Mouse (Mus musculus) midbrain, embryonic 14.5 days (tissue): Measurements from ENCODE around the gene Plcb2. TPM values are rescaled to one million over a fixed set of nuclear protein-coding genes. Genes with fewer than 3 reads are reported as not detected.

Experiments used
- ATAC-seq: fragments of 200-750 bp; cut with Nextera tagmentation; 2 replicates; pipeline ENCODE4 v1.8.0; 2017; ENCODE audit warnings: moderate number of reproducible peaks, moderate library complexity; ENCODE audit not compliant: low FRiP score, low TSS enrichment
- DNase-seq: peaks from one replicate; pipeline ENCODE4 v3.0.0-alpha.2; 2015
- H3K27ac ChIP-seq: fragments of 300-500 bp; sonication (generic); replicated peaks from 2 replicates; pipeline ENCODE4 v1.5.1; 2014; ENCODE audit warnings: mild to moderate bottlenecking, low read depth, low read length, moderate library complexity
- H3K27me3 ChIP-seq: fragments of 300-500 bp; sonication (generic); 2 replicates; pipeline ENCODE4 v1.6.1; 2014; ENCODE audit warnings: low read length, control low read depth, mixed read lengths; ENCODE audit not compliant: control insufficient read depth, insufficient read depth
- H3K36me3 ChIP-seq: fragments of 300-500 bp; sonication (generic); 2 replicates; pipeline ENCODE4 v1.6.1; 2014; ENCODE audit warnings: low read length, control low read depth; ENCODE audit not compliant: control insufficient read depth, insufficient read depth
- H3K4me1 ChIP-seq: fragments of 300-500 bp; sonication (generic); 2 replicates; pipeline ENCODE4 v1.6.1; 2014; ENCODE audit warnings: mild to moderate bottlenecking, antibody characterized with exemption, low read length, control low read depth; ENCODE audit not compliant: control insufficient read depth, insufficient read depth
- H3K4me2 ChIP-seq: fragments of 300-500 bp; sonication (generic); 2 replicates; pipeline ENCODE4 v1.6.1; 2014; ENCODE audit warnings: mild to moderate bottlenecking, low read length, moderate library complexity
- H3K4me3 ChIP-seq: fragments of 300-500 bp; sonication (generic); replicated peaks from 2 replicates; pipeline ENCODE4 v1.5.1; 2014; ENCODE audit warnings: low read depth, low read length
- H3K9ac ChIP-seq: fragments of 300-500 bp; sonication (generic); replicated peaks from 2 replicates; pipeline ENCODE4 v1.6.1; 2014; ENCODE audit warnings: mild to moderate bottlenecking, low read length, moderate library complexity
- H3K9me3 ChIP-seq: fragments of 300-500 bp; sonication (generic); 2 replicates; pipeline ENCODE4 v1.6.1; 2016; ENCODE audit warnings: low read length, control low read depth, mixed read lengths; ENCODE audit not compliant: control insufficient read depth
- WGBS: fragments of 180-500 bp; shearing (Covaris S2); extraction: QIAGEN DNeasy Blood & Tissue Kit; methylation state at CpG from one replicate; pipeline ENCODE4 v1.1.7; 2014; 5-methylcytosine and 5-hydroxymethylcytosine counted together
- polyA plus RNA-seq: library from polyadenylated mRNA; unstranded; fragments of >200 nt; fragmentation: Nextera tagmentation; extraction: Ambion mirVana; gene quantifications from 2 replicates; pipeline ENCODE4 v1.2.1, GENCODE M21; 2014

Gene Plcb2
- polyA plus RNA-seq, 1 experiment from 2014 or later: 0.74 TPM

DNA sequence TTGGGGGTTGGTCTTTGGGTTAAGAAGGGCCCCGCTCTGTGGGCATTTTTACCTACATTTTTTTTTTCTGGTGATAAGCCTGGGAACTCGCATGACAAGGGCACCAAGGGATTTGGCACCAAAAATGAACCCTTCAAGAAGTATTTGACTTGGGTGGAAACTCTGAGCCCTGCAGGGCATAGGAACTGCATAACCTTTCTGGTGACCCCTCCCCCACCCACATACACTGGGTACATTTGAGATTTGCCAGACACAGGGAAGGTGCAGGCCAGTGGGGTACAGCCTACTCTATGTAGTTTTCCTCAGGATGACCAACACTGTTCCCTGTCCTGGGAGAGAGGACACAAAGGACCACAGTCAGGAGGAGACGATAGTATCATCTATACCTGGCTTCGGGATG lies 62.6 kb downstream of the Plcb2 start:
- no peak overlapping the region for H3K4me3 ChIP-seq
- no peak overlapping the region; the same call in 1 of the 2 replicates for H3K9ac ChIP-seq
- 88% methylated on average over 4 of the region's 4 CpGs for WGBS
- no peak for DNase-seq
- H3K9me3 ChIP-seq: no peaks in the 10 kb centered on the region
- peaks cover 27% of the 10 kb centered on the region for H3K4me1 ChIP-seq
- no peak overlapping the region for H3K27ac ChIP-seq
- H3K36me3 ChIP-seq: no peaks in the 10 kb centered on the region
- peak overlapping the region; percentile 88 for H3K4me2 ChIP-seq
- no peaks in the 10 kb centered on the region for H3K27me3 ChIP-seq
- no peak for ATAC-seq

DNA sequence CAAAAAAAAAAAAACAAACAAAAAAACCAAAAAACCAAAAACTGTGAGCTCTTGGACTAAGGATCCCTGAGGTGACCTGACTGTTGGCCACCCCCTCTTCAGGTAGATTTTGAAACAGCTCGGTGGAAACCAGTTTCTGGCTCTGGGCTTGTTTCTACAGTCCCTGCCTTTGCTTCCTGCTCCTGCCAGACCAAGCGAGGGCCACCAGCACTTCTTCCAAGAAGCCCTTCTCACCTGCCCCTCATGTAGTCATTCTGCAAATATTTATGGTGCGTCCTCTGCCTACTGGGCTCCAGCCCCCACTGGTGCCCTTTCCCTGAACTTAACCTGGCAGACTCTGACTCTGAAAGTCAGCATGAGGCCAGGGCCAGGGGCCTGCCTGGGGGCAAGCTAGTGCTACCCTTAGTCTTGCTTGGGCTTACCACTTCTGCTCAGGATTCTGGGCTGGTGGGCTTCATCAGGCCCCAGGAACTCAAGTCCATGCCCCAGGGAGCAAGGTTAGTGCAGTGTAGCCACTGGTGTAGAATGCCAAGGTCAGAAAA lies 63.2 kb downstream of the Plcb2 start:
- 90% methylated on average over 3 of the region's 3 CpGs for WGBS
- peak overlapping the region; percentile 88 for H3K4me2 ChIP-seq
- no peak overlapping the region for H3K9ac ChIP-seq
- no peaks in the 10 kb centered on the region for H3K27me3 ChIP-seq
- H3K4me1 ChIP-seq: peaks cover 27% of the 10 kb centered on the region
- H3K4me3 ChIP-seq: no peak overlapping the region
- no peaks in the 10 kb centered on the region for H3K36me3 ChIP-seq
- no peak for ATAC-seq
- H3K27ac ChIP-seq: no peak overlapping the region
- no peak for DNase-seq
- no peaks in the 10 kb centered on the region for H3K9me3 ChIP-seq

DNA sequence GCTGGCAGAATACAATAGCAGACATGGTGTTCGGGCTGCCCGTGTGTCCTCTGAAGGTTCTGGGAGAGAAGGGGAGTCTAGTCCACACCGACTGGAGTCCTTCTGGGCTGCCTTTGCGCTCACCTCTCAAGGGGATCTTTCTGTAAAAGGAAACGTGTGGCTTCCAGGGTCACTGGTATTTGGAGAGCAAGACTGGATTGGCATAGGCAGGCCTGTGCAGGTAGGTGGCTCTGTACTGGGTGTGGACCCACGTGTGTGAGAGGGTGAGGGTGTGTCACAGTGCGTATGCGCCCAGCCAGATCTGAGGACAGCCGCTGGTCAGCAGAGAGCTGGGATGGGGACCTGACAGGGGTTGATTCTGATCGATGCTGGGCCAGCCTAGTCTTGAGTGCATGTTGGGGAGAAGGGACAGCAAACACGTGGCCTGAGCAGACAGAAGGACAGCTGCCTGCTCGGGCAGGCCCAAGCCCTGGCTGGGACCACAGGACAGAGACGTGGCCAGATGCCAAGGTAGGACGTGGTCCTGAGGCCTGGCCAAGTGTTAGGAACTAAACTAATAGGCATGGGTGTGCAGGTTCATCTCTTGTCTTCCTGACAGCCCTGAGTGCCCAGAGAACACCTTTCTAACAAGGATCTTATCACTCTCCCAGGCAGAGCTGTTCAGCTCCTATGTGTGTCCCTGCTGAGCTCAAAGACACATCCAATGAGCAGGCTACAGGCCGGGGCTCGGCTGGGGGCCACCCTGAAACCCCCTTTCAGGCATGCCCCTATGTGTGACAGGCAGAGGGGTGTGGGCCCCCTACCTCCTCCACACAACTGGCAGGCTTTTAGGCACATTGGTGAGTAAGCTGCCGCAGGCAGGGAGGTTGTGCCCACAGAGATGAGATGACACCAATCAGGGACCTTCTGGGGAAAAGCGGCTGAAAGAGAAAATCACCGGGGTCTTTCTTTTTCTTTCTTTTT lies 64.2 kb downstream of the Plcb2 start:
- Histone ChIP-seq H3K4me2 (peak overlapping the region; percentile 88), H3K4me1 (peaks cover 31% of the 10 kb centered on the region), H3K9ac (peak overlapping the region; percentile 74), H3K4me3 (peak overlapping the region; percentile 53), H3K27ac (peak overlapping the region; percentile 82), H3K36me3 (no peaks in the 10 kb centered on the region), H3K27me3 (no peaks in the 10 kb centered on the region), H3K9me3 (no peaks in the 10 kb centered on the region)
- ATAC-seq: peak; percentile 49; the same call in 1 of the 2 replicates
- 46% methylated on average over 19 of the region's 19 CpGs for WGBS
- DNase-seq: peak; percentile 41

DNA sequence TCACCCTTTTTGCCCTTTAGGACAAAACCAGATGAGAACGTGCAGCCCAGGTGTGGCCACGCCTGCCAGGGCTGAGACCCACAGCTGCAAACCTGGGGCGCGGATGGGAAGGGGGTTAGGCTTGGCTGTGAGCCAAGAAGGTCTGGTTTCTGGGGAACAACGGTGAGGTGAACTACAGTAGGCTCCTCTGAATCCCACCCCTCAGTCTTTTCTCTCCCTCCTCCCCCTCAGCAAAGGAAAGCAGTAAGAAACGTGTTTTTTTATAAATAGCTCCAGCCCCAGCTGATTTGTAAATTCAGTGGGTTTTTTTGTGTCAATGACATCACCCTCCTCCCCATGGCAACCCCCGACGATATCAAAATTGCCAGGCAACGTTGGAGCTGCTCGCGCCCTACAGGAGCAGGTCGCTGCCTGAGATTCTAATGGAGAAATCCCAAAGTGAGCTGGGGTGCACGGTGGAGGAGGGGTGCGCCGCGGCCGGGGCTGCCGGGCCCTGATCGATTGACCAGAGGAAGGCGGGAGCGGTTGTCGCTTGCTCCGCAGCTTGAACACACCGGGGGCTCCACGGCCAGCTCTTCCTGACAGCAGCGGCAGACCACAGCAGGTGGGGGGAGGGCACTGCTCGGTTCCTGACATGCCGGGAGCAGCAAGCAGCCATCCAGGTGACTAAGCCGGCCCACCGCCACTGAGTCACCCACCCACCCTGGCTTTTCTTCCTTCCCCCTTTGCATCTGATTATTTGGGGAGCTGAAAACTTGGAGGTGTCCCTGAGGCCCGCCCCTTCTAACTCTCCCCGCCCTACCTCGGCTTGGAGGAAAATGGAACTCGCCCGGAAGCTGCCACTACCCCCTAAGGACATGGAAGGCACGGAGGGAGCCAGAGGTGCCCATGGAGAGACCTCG lies 65.1 kb downstream of the Plcb2 start, which contains the start of gene Pak6:
Pak6 (plus strand) TSS at position 402 of the 902 bp plus-strand sequence.
- no peaks in the 10 kb centered on the region for H3K36me3 ChIP-seq
- no peaks in the 10 kb centered on the region for H3K9me3 ChIP-seq
- peaks cover 31% of the 10 kb centered on the region for H3K4me1 ChIP-seq
- ATAC-seq: peak; percentile 49
- DNase-seq: peak; percentile 77
- peak within 1 kb of the TSS; percentile 53 for H3K4me3 ChIP-seq
- 2% methylated on average over 37 of the region's 37 CpGs for WGBS
- H3K27me3 ChIP-seq: no peaks in the 10 kb centered on the region
- H3K9ac ChIP-seq: peak within 1 kb of the TSS; percentile 74
- H3K4me2 ChIP-seq: peak within 1 kb of the TSS; percentile 88
- peak within 1 kb of the TSS; percentile 82 for H3K27ac ChIP-seq

DNA sequence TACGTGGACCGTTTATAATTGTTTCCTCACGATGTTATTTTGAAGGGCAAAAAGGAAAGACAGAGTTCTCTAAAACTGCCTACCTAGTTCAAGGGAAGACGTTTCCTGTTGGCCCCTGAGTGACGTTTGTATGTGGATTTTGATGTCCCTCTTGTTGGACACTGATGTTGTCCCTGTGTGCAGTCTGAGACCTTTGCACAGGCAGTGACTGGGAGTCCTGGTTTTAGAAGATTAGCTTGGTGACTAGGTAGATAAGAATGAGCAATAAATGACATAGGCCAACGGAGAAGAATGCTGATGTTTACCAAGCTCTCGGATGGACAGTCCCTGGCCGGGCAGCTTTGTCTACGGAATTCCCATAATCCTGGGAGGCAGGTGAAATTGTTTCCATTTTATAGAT lies 66.3 kb downstream of the Plcb2 start:
- Histone ChIP-seq H3K4me3 (no peak overlapping the region), H3K9ac (no peak overlapping the region), H3K27me3 (no peaks in the 10 kb centered on the region), H3K27ac (no peak overlapping the region; the same call in 1 of the 2 replicates), H3K36me3 (no peaks in the 10 kb centered on the region), H3K4me1 (peaks cover 31% of the 10 kb centered on the region), H3K4me2 (no peak overlapping the region), H3K9me3 (no peaks in the 10 kb centered on the region)
- DNase-seq: no peak
- WGBS: 84% methylated on average over 9 of the region's 9 CpGs
- ATAC-seq: no peak

DNA sequence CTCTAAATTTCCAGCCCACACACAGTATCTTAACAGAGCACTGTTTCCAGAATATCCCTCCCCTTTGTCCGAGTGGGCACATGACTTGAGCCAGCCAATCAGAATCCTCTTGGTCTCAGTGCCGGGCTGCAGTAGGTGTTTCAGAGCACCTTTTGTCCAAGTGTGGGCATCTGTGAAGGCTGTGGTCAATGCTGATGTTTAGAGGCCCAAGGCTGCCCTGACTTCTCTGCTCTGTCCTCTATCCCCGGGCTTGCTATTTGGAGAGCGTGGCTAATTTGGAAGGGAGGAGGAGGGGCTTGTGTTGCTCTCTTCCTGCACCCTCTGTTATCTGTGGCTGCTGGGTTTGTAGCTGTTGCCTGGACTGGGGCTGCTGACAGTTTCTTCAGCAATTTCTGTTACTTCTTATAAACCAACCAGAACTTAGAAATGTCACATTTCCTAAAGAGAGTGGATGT lies 68.2 kb downstream of the Plcb2 start:
- peak overlapping the region; percentile 56 for H3K9ac ChIP-seq
- no peaks in the 10 kb centered on the region for H3K9me3 ChIP-seq
- H3K27ac ChIP-seq: peak overlapping the region; percentile 81
- ATAC-seq: peak; percentile 78
- peak overlapping the region; percentile 30 for H3K4me3 ChIP-seq
- no peaks in the 10 kb centered on the region for H3K36me3 ChIP-seq
- DNase-seq: peak; percentile 86
- H3K27me3 ChIP-seq: no peaks in the 10 kb centered on the region
- H3K4me2 ChIP-seq: peak overlapping the region; percentile 60
- peaks cover 31% of the 10 kb centered on the region for H3K4me1 ChIP-seq
- 0% methylated on average over 4 of the region's 4 CpGs for WGBS

DNA sequence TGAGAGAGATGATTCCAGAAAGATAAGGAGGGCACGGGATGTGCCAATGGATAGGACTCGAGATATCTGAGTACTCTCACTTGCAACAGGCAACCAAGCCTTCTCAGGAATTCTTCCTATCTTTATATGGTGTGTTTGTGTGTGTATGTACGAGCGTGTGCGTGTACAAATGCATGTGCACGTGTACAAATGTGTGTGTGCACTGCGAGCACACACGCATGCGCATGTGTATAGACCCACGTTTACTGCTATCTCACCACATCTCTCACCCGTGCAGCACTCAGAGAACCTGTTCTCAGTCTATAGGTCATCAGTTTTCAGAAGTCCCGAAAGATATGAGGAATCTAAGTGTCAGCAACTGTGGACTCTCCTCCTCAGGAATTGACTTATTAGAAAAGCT lies 68.7 kb downstream of the Plcb2 start:
- ATAC-seq (no peak), DNase-seq (no peak)
- 89% methylated on average over 12 of the region's 12 CpGs for WGBS
- no peaks in the 10 kb centered on the region for H3K36me3 ChIP-seq
- H3K9me3 ChIP-seq: no peaks in the 10 kb centered on the region
- 0 out of 2 replicates have a peak overlapping the region, but pooled peaks have one; percentile 1 for H3K9ac ChIP-seq
- no peak overlapping the region for H3K4me3 ChIP-seq
- H3K27ac ChIP-seq: peak overlapping the region; percentile 81
- H3K4me2 ChIP-seq: peak overlapping the region; percentile 60
- no peaks in the 10 kb centered on the region for H3K27me3 ChIP-seq
- peaks cover 29% of the 10 kb centered on the region for H3K4me1 ChIP-seq

DNA sequence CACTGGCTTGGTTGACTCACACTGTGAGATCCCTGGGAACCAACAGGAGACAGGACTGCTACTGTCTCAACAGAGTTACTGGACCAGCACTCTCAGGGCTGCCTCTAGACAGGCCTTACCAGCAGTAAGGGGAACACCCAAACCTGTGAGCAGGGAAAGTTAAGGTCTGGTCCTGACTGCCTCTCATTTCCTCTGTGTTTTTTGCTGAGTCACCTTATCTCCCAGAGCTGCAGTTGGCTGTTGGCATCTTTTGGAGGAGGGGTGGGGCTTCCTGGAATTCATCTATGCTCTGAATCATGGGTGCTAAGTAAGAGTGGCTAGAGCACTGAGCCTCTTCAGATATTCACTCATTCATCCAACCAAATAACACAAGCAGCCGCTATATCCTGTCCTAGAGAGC lies 69.2 kb downstream of the Plcb2 start:
- H3K27ac ChIP-seq: no peak overlapping the region
- no peak overlapping the region for H3K9ac ChIP-seq
- WGBS: 88% methylated on average over 1 of the region's 1 CpGs
- no peak for DNase-seq
- H3K4me2 ChIP-seq: no peak overlapping the region
- no peaks in the 10 kb centered on the region for H3K27me3 ChIP-seq
- H3K9me3 ChIP-seq: no peaks in the 10 kb centered on the region
- no peaks in the 10 kb centered on the region for H3K36me3 ChIP-seq
- no peak overlapping the region for H3K4me3 ChIP-seq
- ATAC-seq: no peak
- peaks cover 26% of the 10 kb centered on the region for H3K4me1 ChIP-seq
